Mouse (Mus musculus): Measurements from ENCODE around the gene E130309D02Rik.

Gene E130309D02Rik

GRCm38 (mm10) chr5:143314730-143315513, at the start of gene E130309D02Rik:
Gene E130309D02Rik, minus strand, starts transcription at chr5:143315360.
- peak; percentile 90 to 92 for DNase-seq

DNA sequence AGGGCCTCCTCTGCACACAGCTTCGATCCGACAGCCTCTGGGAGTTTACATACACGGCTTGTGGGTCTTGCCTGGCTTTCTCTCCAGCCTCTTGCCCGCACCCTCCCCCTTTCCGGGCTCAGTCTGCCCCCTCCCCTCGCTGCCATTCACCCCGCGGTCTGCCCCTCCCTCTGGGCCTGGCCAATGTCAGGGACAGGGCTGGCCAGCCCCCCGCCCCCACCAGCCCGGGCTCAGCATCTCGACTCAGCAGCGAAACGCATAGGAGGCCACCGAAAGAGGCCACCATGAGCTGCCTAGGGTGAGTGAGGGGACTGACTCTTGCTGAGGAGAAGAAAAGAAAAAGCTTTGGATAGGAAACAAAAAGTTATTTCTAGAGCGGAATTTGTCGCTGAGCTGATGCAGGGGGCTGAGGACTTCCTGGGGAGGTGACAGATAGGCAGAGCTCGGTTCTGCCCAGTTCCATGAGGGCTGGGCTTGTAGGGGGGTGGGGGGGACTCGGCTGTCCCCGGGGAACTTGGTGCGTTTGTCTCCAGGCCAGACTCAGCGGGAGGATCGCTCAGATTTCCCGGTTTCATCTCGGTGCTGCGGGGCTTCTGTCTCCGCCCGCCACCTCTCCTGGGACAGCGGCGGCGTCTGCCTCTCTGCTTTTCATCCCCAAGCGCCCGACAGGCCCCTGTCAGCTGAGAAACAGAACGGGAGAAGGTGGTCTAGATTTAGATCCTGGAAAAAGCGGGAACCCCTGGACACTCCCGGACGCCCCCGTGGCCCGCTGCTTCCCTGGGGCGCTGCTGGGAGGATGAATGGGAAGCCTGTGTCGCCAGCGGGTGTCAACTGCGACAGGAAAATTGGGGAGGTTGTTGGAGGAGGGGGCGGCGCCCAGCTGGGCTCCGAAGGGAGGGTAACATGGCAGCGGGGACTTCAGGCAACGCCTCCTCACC, 48.8 kb upstream of the E130309D02Rik start:
- peak in 1 of 2 experiments; percentile 12 for DNase-seq

DNA sequence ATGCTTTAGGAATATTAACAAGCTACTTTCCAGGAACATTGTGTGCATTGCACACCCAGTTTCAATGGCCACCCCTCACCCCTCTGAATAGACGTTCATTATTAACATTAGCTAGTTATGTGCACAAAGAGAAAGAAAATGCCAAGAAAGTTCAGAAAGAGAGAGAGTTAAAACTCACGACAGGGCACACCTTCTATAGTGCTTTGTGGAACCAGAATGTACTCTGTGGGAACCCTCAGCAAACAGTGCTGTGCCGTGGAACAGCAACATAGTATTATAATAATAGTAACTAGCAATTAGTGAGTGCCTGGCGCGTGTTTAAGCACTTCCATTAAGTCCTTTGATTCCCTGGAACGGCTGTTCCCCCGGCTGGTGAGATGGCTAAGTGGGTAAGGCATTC, 46.3 kb upstream of the E130309D02Rik start:
- DNase-seq: no peak

- DNase-seq: peak in 1 of 2 experiments; percentile 35
Measured at GRCm38 (mm10) chr5:143360000-143360399, 44.8 kb upstream of the E130309D02Rik start.

- DNase-seq: no peak
Measured at GRCm38 (mm10) chr5:143359263-143359662, 44.1 kb upstream of the E130309D02Rik start.

GRCm38 (mm10) chr5:143357564-143357963, 42.4 kb upstream of the E130309D02Rik start:
- no peak for DNase-seq

DNA sequence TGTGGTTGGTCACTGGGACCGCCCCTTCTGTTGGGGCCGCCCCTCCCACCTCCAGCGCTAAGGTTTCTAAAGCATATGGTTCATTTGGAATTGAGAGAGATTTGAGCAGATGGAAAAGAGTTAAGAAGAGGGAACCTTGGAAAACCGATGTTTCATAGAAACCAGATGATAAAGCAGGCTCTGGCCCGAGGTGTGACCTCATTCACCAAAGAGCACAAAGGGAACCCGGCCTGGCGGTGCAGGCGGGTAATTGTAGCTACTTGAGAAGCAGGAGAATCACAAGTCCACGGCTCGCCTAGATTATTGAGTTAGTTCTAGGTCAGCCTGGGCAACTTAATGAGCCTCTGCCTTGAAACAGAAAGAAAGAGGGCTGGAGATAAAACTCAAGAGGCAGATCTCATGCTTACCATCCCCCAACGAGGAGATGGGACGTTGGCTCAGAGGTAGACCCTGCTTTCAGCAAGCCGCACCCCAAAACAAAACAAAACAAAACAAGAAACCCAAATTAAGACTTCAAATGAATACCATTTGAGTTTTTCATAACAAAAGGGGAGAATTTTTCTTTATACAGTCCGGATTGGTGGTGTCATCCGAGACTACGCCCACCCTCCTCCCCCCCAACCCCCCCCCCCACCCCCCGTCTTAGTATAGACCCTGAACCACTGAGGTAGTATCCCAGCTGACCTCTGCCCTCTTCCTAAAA, 41.7 kb upstream of the E130309D02Rik start, which contains the start of gene Grid2ip:
Grid2ip (plus strand) TSS at position 653 of the 703 bp plus-strand sequence.
- DNase-seq: no peak

- no peak for DNase-seq
Measured at GRCm38 (mm10) chr5:143356017-143356416, 40.9 kb upstream of the E130309D02Rik start.

GRCm38 (mm10) chr5:143346367-143346766, 31.2 kb upstream of the E130309D02Rik start:
- peak; percentile 60 to 68 for DNase-seq

- no peak for DNase-seq
Measured at GRCm38 (mm10) chr5:143339603-143340002, 24.4 kb upstream of the E130309D02Rik start.

DNA sequence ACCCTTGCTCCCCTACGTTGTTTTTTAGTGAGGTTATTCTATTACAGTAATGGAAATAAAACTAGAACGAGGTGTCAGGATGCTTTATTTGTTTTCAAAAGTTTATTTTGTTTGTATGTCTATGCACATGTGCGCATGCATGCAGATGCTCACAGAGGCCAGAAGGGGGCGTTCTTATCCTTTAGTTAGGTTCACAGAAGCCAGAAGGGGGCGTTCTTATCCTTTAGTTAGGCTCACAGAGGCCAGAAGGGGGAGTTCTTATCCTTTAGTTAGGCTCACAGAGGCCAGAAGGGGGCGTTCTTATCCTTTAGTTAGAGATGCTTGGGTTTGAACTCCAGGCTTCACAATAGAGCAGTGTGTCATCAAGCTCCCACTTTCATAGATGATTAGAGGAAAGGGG, 21.4 kb upstream of the E130309D02Rik start:
- no peak for DNase-seq

DNA sequence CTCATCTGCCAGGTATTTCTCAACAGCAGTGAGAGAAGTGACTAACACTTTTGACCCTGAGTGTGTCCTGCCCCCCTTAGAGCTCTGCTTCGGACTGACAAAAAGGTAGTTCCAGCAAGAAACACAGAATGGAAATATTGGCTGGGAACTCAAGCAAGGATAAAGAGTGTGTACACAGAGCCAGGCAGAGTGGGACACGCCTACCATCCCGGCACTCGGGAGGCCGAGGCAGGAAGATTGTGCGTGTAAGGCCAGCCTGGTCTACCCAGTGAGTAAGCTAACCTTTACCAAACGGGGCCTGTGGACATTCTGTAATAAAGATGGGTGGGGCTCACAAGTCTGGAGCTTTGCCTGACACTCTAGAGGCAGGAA, 19.9 kb upstream of the E130309D02Rik start:
- DNase-seq: no peak

GRCm38 (mm10) chr5:143334418-143335088, 19.4 kb upstream of the E130309D02Rik start:
- DNase-seq: no peak

- DNase-seq: peak; percentile 73 to 90
Measured at GRCm38 (mm10) chr5:143333872-143334271, 18.7 kb upstream of the E130309D02Rik start.

- peak; percentile 93 to 95 for DNase-seq
Measured at GRCm38 (mm10) chr5:143328690-143329495, 13.7 kb upstream of the E130309D02Rik start, which contains the start of gene Zdhhc4. Gene Zdhhc4, minus strand, starts transcription at chr5:143329256.

GRCm38 (mm10) chr5:143317288-143317610, 2.1 kb upstream of the E130309D02Rik start:
- peak; percentile 59 to 79 for DNase-seq

DNA sequence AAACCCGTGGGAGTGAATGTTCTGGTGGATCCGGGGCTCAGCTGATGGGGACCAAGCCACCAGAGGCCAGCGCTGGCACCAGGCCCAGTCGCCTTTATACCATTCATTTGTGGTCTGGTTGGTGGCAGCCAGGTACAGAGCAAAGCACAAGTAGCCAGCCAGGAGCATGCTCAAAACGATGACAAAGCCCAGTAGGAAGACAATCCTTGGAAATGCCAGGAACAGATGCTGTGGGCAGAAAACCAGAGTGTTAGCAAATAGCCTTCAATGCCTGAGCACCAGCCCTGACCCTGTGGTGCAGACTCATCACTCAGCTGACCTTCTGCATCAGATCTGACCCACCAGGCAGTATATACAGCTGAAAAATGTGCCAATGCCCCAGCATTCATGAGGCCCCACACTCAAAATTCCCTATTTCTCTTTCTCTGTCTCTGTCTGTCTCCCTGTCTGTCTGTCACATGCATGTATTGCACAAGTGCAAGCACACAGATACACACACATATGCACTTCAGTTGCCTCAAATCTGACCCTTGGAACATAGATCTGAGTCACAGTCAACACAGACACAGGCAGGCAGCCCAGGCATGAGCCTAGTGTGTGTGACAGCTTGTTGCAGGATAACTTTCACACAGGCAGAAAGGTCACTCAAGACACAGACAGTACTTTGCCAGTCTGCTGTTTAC, 1.6 kb upstream of the E130309D02Rik start:
- DNase-seq: peak in 1 of 2 experiments; percentile 26

DNA sequence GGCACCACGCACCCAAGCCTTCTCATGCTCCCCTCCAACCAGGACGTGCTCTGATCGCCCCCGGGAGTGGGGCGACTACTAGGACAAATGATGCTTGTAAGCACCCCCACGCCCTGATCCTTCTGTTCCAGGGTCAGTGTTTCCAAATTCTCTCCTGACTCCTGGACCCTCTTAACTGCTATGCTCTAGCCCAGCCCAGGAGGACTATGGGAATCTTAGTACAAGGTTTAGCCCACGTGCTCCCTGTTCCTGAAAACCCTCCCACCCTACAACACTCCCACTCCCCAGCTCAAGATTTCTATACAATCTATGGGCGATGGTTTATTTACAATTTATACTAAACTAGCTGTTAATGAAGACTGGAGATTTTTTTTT, 341 bp upstream of the E130309D02Rik start:
- no peak for DNase-seq

DNA sequence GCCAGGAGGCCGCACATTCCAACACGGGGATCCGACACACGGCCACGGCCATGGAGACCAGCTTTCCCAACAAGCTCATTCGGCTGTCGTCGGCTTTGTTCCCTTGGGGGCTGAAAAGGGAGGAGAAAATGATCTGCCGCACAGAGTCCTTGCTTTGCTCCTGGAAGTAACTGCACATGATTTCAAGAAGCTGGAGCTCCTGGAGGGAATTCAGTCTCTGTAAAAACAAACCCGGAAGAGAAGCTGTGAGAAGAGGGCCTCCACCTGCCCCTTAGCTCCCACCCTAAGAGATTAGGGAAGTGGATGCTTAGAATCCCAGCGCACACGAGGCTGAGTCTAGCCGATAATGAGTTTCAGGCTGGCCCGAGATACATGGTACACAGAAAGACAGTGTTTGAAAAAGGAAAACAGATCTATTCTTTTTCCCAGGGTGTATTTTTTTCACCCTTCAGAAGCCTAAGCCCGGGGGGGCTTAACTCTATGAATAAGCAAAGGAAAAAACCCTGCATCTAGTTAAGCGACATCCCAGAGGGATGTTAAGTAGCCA, 904 bp downstream of the E130309D02Rik start:
- DNase-seq: no peak

GRCm38 (mm10) chr5:143311886-143312285, 3.3 kb downstream of the E130309D02Rik start:
- DNase-seq: peak; percentile 86 to 92
